Mouse (Mus musculus): Measurements from ENCODE around the gene Gm5592. TPM values are rescaled to one million over a fixed set of nuclear protein-coding genes. Genes with fewer than 3 reads are reported as not detected.
"Not testable (repeated sequence)": the region's sequence is repeated elsewhere in the genome, so short reads cannot be mapped to it uniquely, and the experiment has no call there.

Gene Gm5592
- not detected for total RNA-seq (2021)
- long read RNA-seq, experiment 1 = 0 reads
- long read RNA-seq, experiment 2 = 0 reads

DNA sequence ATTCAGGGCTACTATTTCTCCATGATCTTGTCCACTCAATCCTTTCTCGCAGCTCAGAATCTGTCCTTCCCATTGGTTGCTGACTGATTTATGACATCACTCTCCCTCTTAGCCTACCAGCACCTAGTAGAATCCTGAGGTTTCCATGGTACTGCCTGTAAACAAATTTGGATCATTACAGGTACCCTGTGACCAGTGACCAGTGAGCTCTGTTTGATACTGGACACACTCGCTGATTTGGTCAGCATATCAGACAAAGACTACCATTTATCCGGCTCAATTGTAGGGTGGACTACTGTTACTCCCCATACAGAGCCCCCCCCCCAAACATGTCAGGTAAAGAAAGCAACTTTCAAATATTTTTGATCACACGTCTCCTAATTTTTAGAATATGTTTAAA lies at the start of gene Gm5592:
Gene Gm5592, plus strand, starts transcription at position 301 of the 400 bp plus-strand sequence.
- DNase-seq (ENCODE audit: low spot score in 2 of 2) = not testable (repeated sequence)

DNA sequence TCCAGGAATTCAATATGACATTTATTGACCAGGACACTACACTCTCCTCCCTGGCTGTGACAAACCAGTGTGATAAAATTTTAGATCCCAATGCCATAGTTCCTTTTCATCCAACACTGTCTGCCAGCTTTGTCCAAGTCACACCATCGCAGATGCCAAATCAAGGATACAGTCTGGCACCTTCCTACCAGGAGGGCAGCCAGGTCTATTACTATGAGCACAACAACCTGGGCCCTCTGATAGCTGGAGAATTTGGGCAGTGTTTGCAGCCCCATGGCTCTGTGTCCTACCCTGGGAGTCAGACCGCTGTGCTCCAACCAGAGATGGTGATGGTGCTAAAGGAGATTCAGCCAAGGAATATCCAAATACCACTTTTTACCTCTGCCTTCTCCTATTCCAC lies 2.2 kb downstream of the Gm5592 start:
- not testable (repeated sequence) for DNase-seq (ENCODE audit: low spot score in 2 of 2)

DNA sequence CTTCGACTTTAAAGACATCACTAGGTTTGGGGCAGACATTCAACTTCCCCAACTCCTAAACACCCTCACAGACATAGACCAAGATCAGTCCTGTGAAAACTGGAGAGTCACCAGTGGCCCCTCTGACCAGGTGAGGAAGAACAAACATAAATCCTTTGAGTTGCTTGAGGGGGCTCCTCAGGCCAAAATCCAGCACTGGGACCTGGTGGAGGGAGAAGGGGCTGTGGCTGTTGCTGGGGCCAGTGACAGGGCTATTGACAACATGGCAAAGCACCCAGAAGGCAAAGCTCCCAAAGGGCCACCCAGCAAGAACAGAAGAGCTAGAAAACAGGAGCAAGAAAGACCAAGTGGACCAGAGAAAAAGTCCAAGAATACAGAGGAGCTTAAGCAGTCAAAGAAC lies 4.2 kb downstream of the Gm5592 start:
- DNase-seq (ENCODE audit: low spot score in 2 of 2) = not testable (repeated sequence)

DNA sequence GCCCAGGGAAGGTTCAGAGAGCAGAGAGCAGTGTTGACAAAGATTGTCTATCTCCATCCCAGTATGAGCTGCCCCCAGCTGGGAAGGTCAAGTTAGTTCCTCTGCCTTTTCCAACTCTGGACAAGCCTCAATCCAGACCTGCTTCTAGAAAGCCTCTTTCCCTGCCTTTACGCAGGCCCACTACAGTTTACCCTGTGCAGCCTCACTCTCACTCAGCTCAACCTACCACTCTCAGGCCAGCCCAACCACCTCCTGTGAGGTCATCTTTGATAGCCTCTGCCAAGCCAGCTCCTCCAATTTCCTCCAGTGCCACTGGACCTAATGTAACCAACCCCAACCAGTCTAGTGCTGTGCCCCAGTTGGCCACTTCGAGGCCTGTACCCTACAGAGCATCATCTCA lies 4.9 kb downstream of the Gm5592 start:
- not testable (repeated sequence) for DNase-seq (ENCODE audit: low spot score in 2 of 2)

DNA sequence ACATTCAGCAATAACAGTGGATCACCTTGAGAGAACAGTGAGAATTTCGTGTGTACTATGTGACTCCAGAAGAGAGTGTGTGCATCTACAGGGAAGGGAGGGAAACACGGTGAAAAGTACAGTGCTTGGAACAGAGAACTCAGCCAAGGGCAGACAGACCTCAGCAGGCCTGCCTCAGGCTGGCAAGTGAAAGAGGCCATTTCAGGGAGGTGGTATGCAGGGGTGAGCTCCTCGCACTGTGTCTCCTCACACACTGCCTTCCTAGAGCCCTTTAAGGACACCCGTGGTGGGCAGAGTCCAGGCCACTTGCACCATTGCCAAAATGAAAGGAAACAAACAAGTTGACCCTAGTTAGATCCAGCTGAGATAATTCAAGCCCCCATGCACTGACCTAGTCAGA lies 40.0 kb downstream of the Gm5592 start:
- no peak for DNase-seq (ENCODE audit: low spot score in 2 of 2)

Other genes with a start within 250 kb of the Gm5592 start
- gene 4930433I11Rik, start 166.3 kb upstream of the Gm5592 start, total RNA-seq (2021) = not detected
- not detected for gene Gm4884, start 121.1 kb upstream of the Gm5592 start, total RNA-seq (2021)
- 10 to 100 TPM; 11.5 to 12.4 TPM for gene AI987944, start 239.5 kb downstream of the Gm5592 start, total RNA-seq (2021)